Mouse (Mus musculus): Measurements from ENCODE around the gene Tmem56. TPM values are rescaled to one million over a fixed set of nuclear protein-coding genes. Genes with fewer than 3 reads are reported as not detected.
A peak's percentile ranks its signal among the peaks of the same experiment; 100 is the strongest.

Tmem56 gene
- 2.5 and 3.8 TPM in 2 replicates for polyA plus RNA-seq (2014; fragmentation: Nextera tagmentation; extraction: Ambion mirVana)

DNA sequence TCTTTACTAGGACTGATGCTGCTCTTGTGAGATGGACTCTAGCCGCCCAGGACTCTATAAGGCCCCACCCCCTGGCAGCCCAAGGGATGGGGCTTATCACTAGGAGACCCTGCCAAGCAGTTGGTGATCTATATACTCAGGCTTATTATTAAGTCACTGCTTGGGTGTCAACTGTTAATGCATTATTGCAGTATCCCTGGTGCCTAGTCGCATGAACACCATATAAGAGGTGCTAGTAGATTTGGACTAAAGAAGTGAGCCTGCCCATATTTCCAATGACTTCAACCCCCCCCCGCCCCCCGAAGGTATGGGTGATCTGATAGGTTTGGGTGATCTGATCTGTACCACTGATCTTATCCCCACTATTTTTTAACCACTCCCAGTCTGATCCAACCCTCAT is at the start of gene Tmem56:
Tmem56 (minus strand) TSS at position 101 of the 400 bp plus-strand sequence.
- 81% methylated on average over 4 of the region's 4 CpGs for WGBS
- Histone ChIP-seq H3K4me1 (ENCODE audit: control insufficient read depth, insufficient read depth, low read length) (no peaks in the 10 kb centered on the region), H3K4me2 (ENCODE audit: low read length) (no peak within 1 kb of the TSS), H3K9me3 (replicated peaks; ENCODE audit: control insufficient read depth, low read length) (no peaks in the 10 kb centered on the region), H3K36me3 (ENCODE audit: control insufficient read depth, insufficient read depth, low read length) (no peaks in the 10 kb centered on the region), H3K4me3 (ENCODE audit: low read depth, low read length) (no peak within 1 kb of the TSS), H3K27me3 (replicated peaks; ENCODE audit: control insufficient read depth, insufficient read depth, low read length) (no peaks in the 10 kb centered on the region), H3K27ac (ENCODE audit: low read depth, low read length) (no peak within 1 kb of the TSS), H3K9ac (ENCODE audit: low read length) (no peak within 1 kb of the TSS)
- no peak for DNase-seq (ENCODE audit: low spot score)
- ATAC-seq, result no peak

DNA sequence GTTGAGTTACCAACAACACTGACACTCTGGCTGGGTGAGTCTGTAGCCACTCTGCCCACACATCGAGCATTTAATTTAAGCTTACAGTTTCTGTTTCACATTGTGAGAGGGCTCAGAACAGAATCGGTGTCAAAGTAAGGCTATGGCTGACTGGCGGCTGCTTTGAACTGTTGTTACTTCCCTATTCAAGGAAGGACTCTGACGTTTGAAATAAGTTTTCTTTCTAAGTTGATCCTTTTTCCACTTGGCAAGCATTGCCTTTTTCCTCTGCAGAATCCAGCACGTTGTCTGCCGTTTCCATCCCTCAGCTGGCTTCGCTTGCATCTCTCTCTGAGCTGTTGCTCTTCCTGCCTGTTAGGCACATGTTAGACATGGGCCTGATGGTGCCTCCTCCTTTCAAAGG is 47.3 kb upstream of the Tmem56 start:
- no peak overlapping the region for H3K4me3 ChIP-seq (ENCODE audit: low read depth, low read length)
- H3K27ac ChIP-seq (ENCODE audit: low read depth, low read length), result no peak overlapping the region
- H3K9ac ChIP-seq (ENCODE audit: low read length), result no peak overlapping the region
- H3K4me1 ChIP-seq (ENCODE audit: control insufficient read depth, insufficient read depth, low read length), result no peaks in the 10 kb centered on the region
- no peaks in the 10 kb centered on the region for H3K9me3 ChIP-seq (replicated peaks; ENCODE audit: control insufficient read depth, low read length)
- no peak for DNase-seq (ENCODE audit: low spot score)
- WGBS, result 51% methylated on average over 7 of the region's 7 CpGs
- no peak for ATAC-seq
- H3K36me3 ChIP-seq (ENCODE audit: control insufficient read depth, insufficient read depth, low read length), result no peaks in the 10 kb centered on the region
- no peak overlapping the region for H3K4me2 ChIP-seq (ENCODE audit: low read length)
- H3K27me3 ChIP-seq (replicated peaks; ENCODE audit: control insufficient read depth, insufficient read depth, low read length), result no peaks in the 10 kb centered on the region

DNA sequence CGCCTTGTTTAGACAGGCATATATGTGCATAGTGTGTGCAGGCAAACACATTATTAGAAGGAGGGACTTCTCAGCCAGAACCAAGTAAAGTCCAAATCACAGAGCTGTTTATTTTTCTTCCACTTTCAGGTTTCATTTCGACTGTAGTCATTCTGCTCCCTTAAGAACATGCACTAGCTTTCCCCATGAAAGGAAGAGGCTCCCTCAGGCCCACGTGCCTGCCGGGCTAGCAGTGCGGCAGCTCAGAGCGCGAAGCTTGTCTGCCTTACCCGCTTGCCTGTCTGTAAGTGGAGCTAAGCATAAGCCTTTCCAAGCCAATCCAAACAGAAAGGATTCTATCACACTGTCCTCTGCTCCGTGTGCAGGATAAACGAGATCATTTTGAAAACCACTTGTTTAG is 46.7 kb upstream of the Tmem56 start:
- ATAC-seq, result peak; percentile 46; the same call in 1 of the 2 replicates
- WGBS, result 68% methylated on average over 10 of the region's 10 CpGs

DNA sequence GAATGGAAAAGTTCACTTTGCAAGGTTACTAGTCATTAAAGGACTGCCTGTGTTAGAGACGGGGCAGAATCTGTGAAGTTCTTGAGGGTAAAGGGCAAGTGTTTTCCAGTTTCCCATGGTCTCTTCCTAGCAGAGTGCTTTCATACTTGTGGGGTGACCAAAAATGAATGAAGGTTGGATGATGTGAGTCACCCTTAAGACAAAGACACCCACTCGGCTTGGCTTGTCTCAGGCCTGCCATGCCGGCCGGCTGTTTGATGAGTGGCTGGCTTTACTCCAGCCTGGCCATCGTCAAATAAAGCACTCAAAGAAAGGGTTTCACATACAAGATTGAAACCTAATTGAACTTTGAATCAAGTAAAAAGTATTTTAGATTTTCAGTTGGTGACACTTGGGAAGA is 44.5 kb upstream of the Tmem56 start:
- DNase-seq (ENCODE audit: low spot score) (no peak), ATAC-seq (no peak)
- Histone ChIP-seq H3K36me3 (ENCODE audit: control insufficient read depth, insufficient read depth, low read length) (no peaks in the 10 kb centered on the region), H3K27me3 (replicated peaks; ENCODE audit: control insufficient read depth, insufficient read depth, low read length) (no peaks in the 10 kb centered on the region), H3K9ac (ENCODE audit: low read length) (no peak overlapping the region), H3K4me1 (ENCODE audit: control insufficient read depth, insufficient read depth, low read length) (no peaks in the 10 kb centered on the region), H3K27ac (ENCODE audit: low read depth, low read length) (no peak overlapping the region), H3K4me3 (ENCODE audit: low read depth, low read length) (no peak overlapping the region), H3K9me3 (replicated peaks; ENCODE audit: control insufficient read depth, low read length) (no peaks in the 10 kb centered on the region), H3K4me2 (ENCODE audit: low read length) (no peak overlapping the region)
- 58% methylated on average over 5 of the region's 5 CpGs for WGBS

More for the DNA sequence above, 46.7 kb upstream of the Tmem56 start:
- Histone ChIP-seq H3K4me3 (ENCODE audit: low read depth, low read length) (no peak overlapping the region), H3K9me3 (replicated peaks; ENCODE audit: control insufficient read depth, low read length) (no peaks in the 10 kb centered on the region), H3K4me2 (ENCODE audit: low read length) (no peak overlapping the region), H3K4me1 (ENCODE audit: control insufficient read depth, insufficient read depth, low read length) (no peaks in the 10 kb centered on the region), H3K27me3 (replicated peaks; ENCODE audit: control insufficient read depth, insufficient read depth, low read length) (no peaks in the 10 kb centered on the region), H3K36me3 (ENCODE audit: control insufficient read depth, insufficient read depth, low read length) (no peaks in the 10 kb centered on the region), H3K9ac (ENCODE audit: low read length) (no peak overlapping the region), H3K27ac (ENCODE audit: low read depth, low read length) (no peak overlapping the region)
- DNase-seq (ENCODE audit: low spot score), result no peak

DNA sequence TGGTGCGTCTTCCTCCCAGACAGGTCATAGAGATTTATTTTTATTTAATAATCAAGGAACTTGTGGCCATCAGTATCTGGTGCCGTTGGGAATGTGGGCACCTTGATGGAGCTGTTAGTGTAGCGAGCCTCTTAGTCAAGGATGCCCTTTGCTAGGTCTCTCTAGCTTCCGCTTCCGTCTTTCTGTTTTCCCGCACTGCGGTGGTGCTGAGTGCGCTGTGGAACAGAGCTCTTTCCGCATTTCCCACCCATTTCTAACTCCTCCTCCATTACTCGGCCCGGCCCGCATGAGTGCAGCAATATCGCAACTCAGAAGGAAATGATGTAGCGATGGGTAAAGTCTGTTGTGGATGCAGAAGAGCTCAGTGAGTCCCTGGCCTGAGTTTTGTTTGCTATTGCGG is 40.5 kb upstream of the Tmem56 start:
- ATAC-seq (no peak), DNase-seq (ENCODE audit: low spot score) (no peak)
- Histone ChIP-seq H3K36me3 (ENCODE audit: control insufficient read depth, insufficient read depth, low read length) (0 out of 2 replicates have a peak, but pooled peaks cover 3% of the 10 kb centered on the region), H3K4me1 (ENCODE audit: control insufficient read depth, insufficient read depth, low read length) (no peaks in the 10 kb centered on the region), H3K4me2 (ENCODE audit: low read length) (no peak overlapping the region), H3K27me3 (replicated peaks; ENCODE audit: control insufficient read depth, insufficient read depth, low read length) (no peaks in the 10 kb centered on the region), H3K4me3 (ENCODE audit: low read depth, low read length) (no peak overlapping the region), H3K27ac (ENCODE audit: low read depth, low read length) (no peak overlapping the region), H3K9me3 (replicated peaks; ENCODE audit: control insufficient read depth, low read length) (no peaks in the 10 kb centered on the region), H3K9ac (ENCODE audit: low read length) (no peak overlapping the region)
- 93% methylated on average over 15 of the region's 15 CpGs for WGBS

DNA sequence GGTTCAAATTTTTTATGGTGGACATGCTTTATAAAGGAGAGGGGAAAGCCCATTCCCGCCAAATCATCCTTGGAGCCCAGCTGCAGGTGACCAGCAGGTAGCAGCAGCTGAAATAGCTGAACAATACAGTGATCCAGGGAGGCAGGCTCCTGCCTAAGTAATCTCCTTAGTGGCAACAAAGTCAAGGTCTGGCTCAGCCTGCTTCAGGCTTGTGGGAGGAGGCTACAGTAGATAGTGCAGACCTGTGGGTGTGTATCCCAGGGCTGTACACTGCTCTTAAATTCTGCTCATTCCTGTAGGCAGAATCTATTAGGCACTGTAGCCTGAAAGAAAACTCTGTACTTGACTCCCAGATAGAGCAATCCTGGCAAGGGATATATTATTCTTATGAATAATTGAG is 38.0 kb upstream of the Tmem56 start:
- Histone ChIP-seq H3K4me2 (ENCODE audit: low read length) (no peak overlapping the region), H3K9ac (ENCODE audit: low read length) (no peak overlapping the region), H3K4me3 (ENCODE audit: low read depth, low read length) (no peak overlapping the region), H3K4me1 (ENCODE audit: control insufficient read depth, insufficient read depth, low read length) (no peaks in the 10 kb centered on the region), H3K36me3 (ENCODE audit: control insufficient read depth, insufficient read depth, low read length) (0 out of 2 replicates have a peak, but pooled peaks cover 3% of the 10 kb centered on the region), H3K9me3 (replicated peaks; ENCODE audit: control insufficient read depth, low read length) (no peaks in the 10 kb centered on the region), H3K27me3 (replicated peaks; ENCODE audit: control insufficient read depth, insufficient read depth, low read length) (no peaks in the 10 kb centered on the region), H3K27ac (ENCODE audit: low read depth, low read length) (no peak overlapping the region)
- DNase-seq (ENCODE audit: low spot score) (no peak), ATAC-seq (no peak)
- 69% methylated on average over 1 of the region's 1 CpGs for WGBS

DNA sequence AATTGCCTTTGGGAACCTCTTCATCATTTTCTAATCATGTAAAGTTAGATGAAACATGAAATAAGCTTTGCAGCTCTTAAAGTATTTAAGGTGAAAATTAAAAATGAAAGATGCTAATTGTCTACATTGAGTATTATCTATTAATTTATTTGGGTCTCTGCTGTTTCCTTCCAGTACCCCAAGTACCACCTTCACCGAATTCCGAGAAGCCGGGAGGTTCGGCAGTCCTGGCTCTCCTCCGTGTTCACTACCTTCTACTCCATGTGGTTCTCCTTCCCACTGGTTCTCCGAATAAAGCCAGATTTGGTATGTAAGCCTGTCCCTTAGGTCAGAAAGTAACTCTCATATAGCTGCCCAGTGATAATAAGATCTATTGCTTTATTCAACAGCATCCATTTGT is 37.0 kb upstream of the Tmem56 start:
- no peak overlapping the region for H3K4me2 ChIP-seq (ENCODE audit: low read length)
- 93% methylated on average over 6 of the region's 6 CpGs for WGBS
- ATAC-seq (no peak), DNase-seq (ENCODE audit: low spot score) (no peak)
- H3K4me1 ChIP-seq (ENCODE audit: control insufficient read depth, insufficient read depth, low read length), result no peaks in the 10 kb centered on the region
- no peak overlapping the region for H3K27ac ChIP-seq (ENCODE audit: low read depth, low read length)
- H3K36me3 ChIP-seq (ENCODE audit: control insufficient read depth, insufficient read depth, low read length), result 0 out of 2 replicates have a peak, but pooled peaks cover 3% of the 10 kb centered on the region
- H3K27me3 ChIP-seq (replicated peaks; ENCODE audit: control insufficient read depth, insufficient read depth, low read length), result no peaks in the 10 kb centered on the region
- H3K4me3 ChIP-seq (ENCODE audit: low read depth, low read length), result no peak overlapping the region
- H3K9ac ChIP-seq (ENCODE audit: low read length), result no peak overlapping the region
- H3K9me3 ChIP-seq (replicated peaks; ENCODE audit: control insufficient read depth, low read length), result no peaks in the 10 kb centered on the region

DNA sequence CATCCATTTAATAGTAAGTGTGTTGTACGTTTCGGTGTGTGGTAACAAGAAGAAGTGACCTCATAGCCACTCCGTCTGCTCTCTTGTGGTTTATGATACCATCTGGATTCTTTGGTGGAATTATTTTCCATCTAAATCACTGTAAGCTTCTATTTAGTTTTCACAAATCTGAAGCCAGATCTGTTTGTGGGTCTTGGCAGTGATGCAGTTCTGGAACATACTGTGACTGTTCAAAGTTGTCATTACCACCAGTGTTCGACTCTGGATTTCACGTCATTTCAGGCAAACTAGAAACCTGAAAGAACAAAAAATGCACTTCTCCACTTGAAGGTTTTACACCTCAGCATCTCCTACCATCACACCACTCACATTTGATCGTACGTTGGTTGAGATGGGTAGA is 32.6 kb upstream of the Tmem56 start:
- Histone ChIP-seq H3K27me3 (replicated peaks; ENCODE audit: control insufficient read depth, insufficient read depth, low read length) (no peaks in the 10 kb centered on the region), H3K27ac (ENCODE audit: low read depth, low read length) (no peak overlapping the region), H3K4me2 (ENCODE audit: low read length) (no peak overlapping the region), H3K9me3 (replicated peaks; ENCODE audit: control insufficient read depth, low read length) (no peaks in the 10 kb centered on the region), H3K36me3 (ENCODE audit: control insufficient read depth, insufficient read depth, low read length) (no peaks in the 10 kb centered on the region), H3K4me1 (ENCODE audit: control insufficient read depth, insufficient read depth, low read length) (no peaks in the 10 kb centered on the region), H3K4me3 (ENCODE audit: low read depth, low read length) (no peak overlapping the region), H3K9ac (ENCODE audit: low read length) (no peak overlapping the region)
- no peak for ATAC-seq
- DNase-seq (ENCODE audit: low spot score), result no peak
- 94% methylated on average over 7 of the region's 7 CpGs for WGBS

DNA sequence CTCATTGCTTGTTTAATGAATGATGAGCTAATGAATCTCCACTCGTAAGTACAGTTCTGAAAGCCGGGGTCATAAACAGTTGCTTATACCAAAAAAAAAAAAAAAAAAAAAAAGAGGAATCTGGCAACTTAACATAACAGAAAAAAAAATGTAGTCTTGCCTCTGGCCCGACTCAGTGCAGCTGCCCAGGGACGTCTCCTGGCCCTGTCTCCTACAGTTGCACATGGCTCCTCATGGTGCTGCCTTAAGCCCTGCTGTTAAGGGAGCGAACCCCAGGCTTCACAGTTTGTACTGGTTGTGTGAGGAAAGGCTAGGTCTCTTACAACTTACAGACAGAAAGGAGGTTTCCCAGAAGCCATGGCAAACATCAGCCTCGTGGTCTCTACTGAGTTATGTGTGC is 31.3 kb upstream of the Tmem56 start:
- no peak for ATAC-seq
- H3K9me3 ChIP-seq (replicated peaks; ENCODE audit: control insufficient read depth, low read length), result no peaks in the 10 kb centered on the region
- H3K27ac ChIP-seq (ENCODE audit: low read depth, low read length), result no peak overlapping the region
- 83% methylated on average over 6 of the region's 6 CpGs for WGBS
- H3K4me3 ChIP-seq (ENCODE audit: low read depth, low read length), result no peak overlapping the region
- H3K9ac ChIP-seq (ENCODE audit: low read length), result no peak overlapping the region
- DNase-seq (ENCODE audit: low spot score), result no peak
- no peak overlapping the region for H3K4me2 ChIP-seq (ENCODE audit: low read length)
- no peaks in the 10 kb centered on the region for H3K4me1 ChIP-seq (ENCODE audit: control insufficient read depth, insufficient read depth, low read length)
- H3K27me3 ChIP-seq (replicated peaks; ENCODE audit: control insufficient read depth, insufficient read depth, low read length), result no peaks in the 10 kb centered on the region
- H3K36me3 ChIP-seq (ENCODE audit: control insufficient read depth, insufficient read depth, low read length), result no peaks in the 10 kb centered on the region
